Mouse (Mus musculus) spleen, adult 2 months (tissue): ENCODE data around the gene Cdca3. TPM values are rescaled to one million over a fixed set of nuclear protein-coding genes. Genes with fewer than 3 reads are reported as not detected.
A peak's percentile ranks its signal among the peaks of the same experiment; 100 is the strongest.
"Not testable (repeated sequence)": the region's sequence is repeated elsewhere in the genome, so short reads cannot be mapped to it uniquely, and the experiment has no call there.

Source experiments
- DNase-seq, 2 experiments: peaks; one replicate each; pipeline versions ENCODE4 v3.0.0 to v3.0.0-alpha.2; 2012 to 2021; ENCODE audit warnings: low spot score in 2 of 2, low read depth in 1 of 2
- H3K27ac ChIP-seq: fragments of 200-500 bp; 2 replicates; pipeline ENCODE4 v1.5.1; 2012; ENCODE audit warnings: low read length, inconsistent platforms; ENCODE audit not compliant: insufficient read depth
- H3K27me3 ChIP-seq: fragments of 200-500 bp; 2 replicates; pipeline ENCODE4 v1.6.1; 2012; ENCODE audit warnings: mild to moderate bottlenecking, moderate library complexity, low read length, inconsistent platforms; ENCODE audit not compliant: control insufficient read depth, insufficient read depth
- H3K36me3 ChIP-seq: fragments of 200-500 bp; 2 replicates; pipeline ENCODE4 v1.6.1; 2012; ENCODE audit warnings: mild to moderate bottlenecking, low read length, inconsistent platforms; ENCODE audit not compliant: control insufficient read depth, insufficient read depth
- H3K4me1 ChIP-seq: fragments of 200-500 bp; 2 replicates; pipeline ENCODE4 v1.6.1; 2011; ENCODE audit warnings: inconsistent platforms; ENCODE audit not compliant: control insufficient read depth, insufficient read depth, insufficient read length
- H3K4me3 ChIP-seq: fragments of 200-500 bp; 2 replicates; pipeline ENCODE4 v1.5.1; 2011; ENCODE audit warnings: mild to moderate bottlenecking, inconsistent platforms; ENCODE audit not compliant: insufficient read depth, insufficient read length; ENCODE audit errors: extremely low read depth
- CTCF ChIP-seq: fragments of 200-500 bp; IDR thresholded peaks from 2 replicates; pipeline ENCODE4 v1.5.1; 2011; ENCODE audit warnings: mild to moderate bottlenecking, inconsistent platforms; ENCODE audit not compliant: insufficient read depth, insufficient read length, insufficient replicate concordance; ENCODE audit errors: extremely low read depth
- POLR2A ChIP-seq: fragments of 200-500 bp; IDR thresholded peaks from 2 replicates; pipeline ENCODE4 v1.6.1; 2011; ENCODE audit warnings: low read depth, low read length, inconsistent platforms
- WGBS: fragments of 180-500 bp; shearing (Covaris S2); methylation state at CpG from one replicate; pipeline ENCODE4 v1.1.7; 2018; 5-methylcytosine and 5-hydroxymethylcytosine counted together
- polyA plus RNA-seq: library from polyadenylated mRNA; depleted of rRNA; stranded (reverse); fragments of >200 nt; gene quantifications from 2 replicates; pipeline ENCODE4 v1.2.3, GENCODE M21; 2012

The Cdca3 gene
- polyA plus RNA-seq, 1 experiment = 30.4 TPM

- Histone ChIP-seq H3K4me3 (peak overlapping the region; percentile 36; the same call in 1 of the 2 replicates), H3K4me1 (peaks cover 12% of the 10 kb centered on the region)
- DNase-seq = no peak
Observed at GRCm38 (mm10) chr6:124809775-124810538, 19.4 kb upstream of the Cdca3 start.

DNA sequence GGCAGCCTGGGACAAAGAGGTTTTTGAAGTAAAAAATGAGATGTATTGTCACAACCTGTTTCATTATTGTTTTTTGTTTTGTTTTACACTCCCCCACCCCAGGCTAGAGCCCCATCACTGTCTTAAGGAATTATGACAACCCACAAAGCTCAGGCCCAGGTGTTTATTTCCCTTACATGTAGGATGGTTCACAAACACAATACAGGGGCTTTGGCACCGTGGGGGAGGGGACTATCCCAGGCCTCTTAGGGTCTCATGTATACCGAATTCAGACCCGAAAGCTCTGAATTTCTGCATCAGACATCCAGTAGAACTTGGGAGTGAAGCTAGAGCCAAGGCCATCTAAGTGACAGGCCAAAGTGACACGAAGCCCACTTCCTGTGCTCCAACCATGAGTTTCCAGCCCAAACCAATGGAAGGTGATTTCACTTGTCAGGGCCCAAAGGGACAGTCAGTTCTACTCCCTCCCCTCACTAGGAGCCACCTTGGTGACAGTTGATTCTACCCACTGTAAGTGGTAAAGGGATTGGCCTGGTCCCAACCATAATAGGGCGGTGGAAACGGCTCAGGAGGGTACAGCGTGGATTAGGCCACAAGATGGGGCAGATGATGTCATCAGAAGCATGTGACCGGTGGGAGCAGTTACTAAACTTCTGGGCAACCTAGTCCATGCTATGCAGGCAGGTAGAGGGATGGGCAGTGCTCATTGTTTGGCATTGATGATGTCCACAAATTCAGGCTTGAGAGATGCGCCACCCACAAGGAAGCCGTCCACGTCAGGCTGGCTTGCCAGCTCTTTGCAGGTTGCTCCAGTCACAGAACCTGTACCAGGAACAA lies 18.6 kb upstream of the Cdca3 start:
- not testable (repeated sequence) for H3K27ac ChIP-seq, DNase-seq, H3K27me3 ChIP-seq, H3K36me3 ChIP-seq, H3K4me3 ChIP-seq, H3K4me1 ChIP-seq
- WGBS = 89% methylated on average over 11 of the region's 11 CpGs

More at GRCm38 (mm10) chr6:124809775-124810538, 19.4 kb upstream of the Cdca3 start:
- Histone ChIP-seq H3K27ac (no peak overlapping the region), H3K36me3 (peaks cover 4% of the 10 kb centered on the region), H3K27me3 (no peaks in the 10 kb centered on the region)
- 71% methylated on average over 14 of the region's 14 CpGs for WGBS
- TF ChIP-seq CTCF (no peak), POLR2A (no peak)

- Histone ChIP-seq H3K27me3 (no peaks in the 10 kb centered on the region), H3K4me3 (no peak overlapping the region), H3K27ac (no peak overlapping the region), H3K4me1 (peaks cover 7% of the 10 kb centered on the region; the same call in 1 of the 2 replicates), H3K36me3 (peaks cover 4% of the 10 kb centered on the region)
- DNase-seq = no peak
- 91% methylated on average over 4 of the region's 4 CpGs for WGBS
- TF ChIP-seq CTCF (no peak), POLR2A (no peak)
Observed at GRCm38 (mm10) chr6:124811403-124811665, 18.0 kb upstream of the Cdca3 start.

GRCm38 (mm10) chr6:124811701-124812560 lies 17.4 kb upstream of the Cdca3 start:
- no peak overlapping the region for H3K27ac ChIP-seq
- H3K4me1 ChIP-seq = peaks cover 7% of the 10 kb centered on the region; the same call in 1 of the 2 replicates
- 96% methylated on average over 24 of the region's 24 CpGs for WGBS
- TF ChIP-seq POLR2A (no peak), CTCF (no peak)
- H3K36me3 ChIP-seq = peaks cover 4% of the 10 kb centered on the region
- H3K4me3 ChIP-seq = no peak overlapping the region
- no peaks in the 10 kb centered on the region for H3K27me3 ChIP-seq
- DNase-seq = no peak

- no peak overlapping the region; the same call in 1 of the 2 replicates for H3K4me3 ChIP-seq
- peaks cover 6% of the 10 kb centered on the region for H3K36me3 ChIP-seq
- 50% methylated on average over 9 of the region's 9 CpGs for WGBS
- DNase-seq = no peak
- H3K27me3 ChIP-seq = no peaks in the 10 kb centered on the region
- H3K27ac ChIP-seq = no peak overlapping the region
- H3K4me1 ChIP-seq = peaks cover 7% of the 10 kb centered on the region; the same call in 1 of the 2 replicates
- TF ChIP-seq CTCF (no peak), POLR2A (no peak)
Observed at GRCm38 (mm10) chr6:124812848-124813247, 16.5 kb upstream of the Cdca3 start.

- Histone ChIP-seq H3K4me3 (peak overlapping the region; percentile 69), H3K4me1 (peaks cover 4% of the 10 kb centered on the region; the same call in 1 of the 2 replicates), H3K27ac (peak overlapping the region; percentile 38), H3K36me3 (peaks cover 8% of the 10 kb centered on the region), H3K27me3 (no peaks in the 10 kb centered on the region)
- under 1% methylated on average over 18 of the region's 18 CpGs for WGBS
- DNase-seq = peak in 1 of 2 experiments; percentile 62
- TF ChIP-seq CTCF (no peak), POLR2A (no peak)
Observed at GRCm38 (mm10) chr6:124813496-124813895, 15.9 kb upstream of the Cdca3 start.
